Mouse (Mus musculus): ENCODE measurements around the gene Trim14.

Gene Trim14

GRCm38 (mm10) chr4:46527558-46527926 is 8.4 kb downstream of the Trim14 start:
- peak in 1 of 2 experiments; percentile 44 for DNase-seq (ENCODE audit: low spot score in 2 of 2)

DNA sequence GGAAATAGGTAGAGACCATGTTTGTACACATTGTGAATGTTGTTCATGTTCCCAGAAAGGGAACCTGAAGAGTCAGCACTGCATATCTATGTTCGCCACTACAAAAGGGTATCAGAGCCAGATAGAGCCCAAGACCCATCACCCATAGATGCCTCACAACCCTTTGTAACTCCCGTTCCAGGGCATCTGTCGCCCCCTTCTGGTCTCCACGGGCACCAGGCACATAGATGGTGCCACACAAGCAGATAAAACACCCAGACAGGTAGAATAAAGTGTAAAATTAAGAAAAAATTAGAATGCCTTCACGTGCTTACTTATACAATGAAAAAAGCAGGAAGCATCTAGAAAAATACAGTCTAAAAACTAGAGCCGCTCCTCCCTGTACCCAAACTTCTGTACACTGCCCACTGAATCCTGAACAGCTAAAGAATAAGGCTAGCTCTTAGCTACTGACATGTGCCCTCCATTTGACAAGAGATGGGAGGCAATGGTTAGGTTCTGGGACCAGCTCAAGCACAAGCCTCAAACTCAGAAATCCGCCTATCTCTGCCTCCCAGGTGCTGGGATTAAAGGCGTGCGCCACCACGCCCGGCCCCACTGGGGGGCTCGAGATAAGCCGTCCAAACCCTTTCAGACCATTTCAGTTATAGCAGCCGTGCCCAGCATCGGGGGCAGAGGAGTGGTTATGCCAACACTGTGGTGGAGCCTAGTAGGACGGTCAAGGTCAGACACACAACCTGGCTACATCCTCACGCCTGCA is 9.0 kb downstream of the Trim14 start:
- DNase-seq (ENCODE audit: low spot score in 2 of 2), result no peak

- no peak for DNase-seq (ENCODE audit: low spot score in 2 of 2)
Measured at GRCm38 (mm10) chr4:46526226-46526625, 9.7 kb downstream of the Trim14 start.

GRCm38 (mm10) chr4:46523324-46523723 is 12.6 kb downstream of the Trim14 start:
- DNase-seq (ENCODE audit: low spot score in 2 of 2), result peak; percentile 62 to 76

DNA sequence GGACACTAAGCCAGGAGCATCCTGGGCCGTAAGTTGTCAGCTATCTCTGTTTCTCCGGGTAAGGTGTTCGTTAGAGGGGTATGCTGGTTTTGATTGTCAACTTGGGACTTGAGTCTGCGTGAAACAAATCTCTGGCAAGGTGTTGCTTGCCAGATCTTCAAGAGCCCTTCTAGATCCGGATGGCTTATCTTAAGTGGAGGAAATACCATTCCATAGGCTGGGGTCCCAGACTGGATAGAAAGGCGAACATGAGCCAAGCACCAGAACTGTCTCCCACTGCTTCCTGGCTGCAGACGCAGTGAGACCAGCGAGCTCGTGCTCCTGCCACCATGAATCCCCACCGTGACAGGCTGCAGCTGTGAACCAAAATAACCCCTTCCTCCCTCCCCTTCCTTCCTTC is 14.5 kb downstream of the Trim14 start:
- DNase-seq (ENCODE audit: low spot score in 2 of 2), result no peak

DNA sequence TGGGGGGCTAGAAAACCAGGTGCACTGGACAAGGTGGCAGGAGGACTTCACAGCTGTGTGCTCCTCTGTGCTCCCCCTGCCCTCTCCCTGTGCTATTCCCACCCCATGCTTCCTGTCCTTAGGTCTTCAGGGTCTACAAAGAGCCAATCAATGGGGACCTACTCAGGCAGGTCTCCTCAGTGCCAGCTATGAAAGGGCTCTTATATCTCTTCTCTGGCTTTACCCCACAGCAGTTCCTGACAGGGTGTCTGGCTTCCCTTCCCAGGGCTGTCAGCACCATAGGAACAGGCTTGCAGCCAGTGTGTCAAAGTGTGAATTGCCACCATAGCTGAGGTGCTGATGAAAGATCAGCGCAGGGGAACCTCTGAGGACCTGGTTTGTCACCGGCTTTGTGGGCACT is 15.4 kb downstream of the Trim14 start:
- DNase-seq (ENCODE audit: low spot score in 2 of 2), result no peak

GRCm38 (mm10) chr4:46507736-46508460 is 28.0 kb downstream of the Trim14 start:
- DNase-seq (ENCODE audit: low spot score in 2 of 2), result peak; percentile 79 to 86

DNA sequence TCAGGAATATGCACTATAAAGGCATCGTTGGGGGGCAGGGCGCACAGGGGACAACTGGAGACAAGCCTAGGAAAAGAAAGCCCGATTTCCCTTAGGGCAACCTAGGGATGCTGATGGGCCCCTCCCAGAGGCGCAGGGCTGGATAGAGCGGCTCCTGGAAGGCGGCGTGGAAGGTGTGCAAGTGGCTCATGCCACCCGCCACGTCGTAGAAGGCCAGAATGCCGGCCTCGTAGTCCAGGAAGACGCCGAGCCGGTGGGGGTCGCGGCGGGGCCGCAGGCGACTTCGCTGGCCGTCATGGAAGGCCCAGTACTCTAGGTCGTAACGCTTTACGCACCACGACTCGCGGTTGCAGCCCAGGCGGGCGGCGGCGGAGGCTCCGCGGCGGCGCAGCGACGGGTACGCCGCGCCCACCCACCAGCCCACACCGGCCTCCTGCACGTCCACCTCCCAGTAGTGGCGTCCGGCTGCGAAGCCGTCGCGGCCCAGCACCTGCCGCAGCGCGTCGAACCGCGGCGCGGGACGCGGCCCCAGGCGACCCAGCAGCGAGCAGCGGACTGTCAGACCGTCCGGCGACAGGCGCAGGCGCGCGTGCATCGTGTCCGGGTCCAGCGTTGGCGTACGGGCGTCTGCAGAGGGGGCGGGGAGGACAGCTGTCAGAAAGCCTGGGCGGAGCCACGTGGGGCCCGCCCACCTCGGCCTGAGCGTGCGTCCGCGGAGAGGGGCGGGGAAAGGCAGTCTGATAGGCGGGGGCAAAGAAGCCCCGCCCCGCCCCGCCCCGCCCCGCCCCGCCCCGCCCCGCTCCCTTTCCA is 28.9 kb downstream of the Trim14 start:
- DNase-seq (ENCODE audit: low spot score in 2 of 2), result peak; percentile 88 to 94

DNA sequence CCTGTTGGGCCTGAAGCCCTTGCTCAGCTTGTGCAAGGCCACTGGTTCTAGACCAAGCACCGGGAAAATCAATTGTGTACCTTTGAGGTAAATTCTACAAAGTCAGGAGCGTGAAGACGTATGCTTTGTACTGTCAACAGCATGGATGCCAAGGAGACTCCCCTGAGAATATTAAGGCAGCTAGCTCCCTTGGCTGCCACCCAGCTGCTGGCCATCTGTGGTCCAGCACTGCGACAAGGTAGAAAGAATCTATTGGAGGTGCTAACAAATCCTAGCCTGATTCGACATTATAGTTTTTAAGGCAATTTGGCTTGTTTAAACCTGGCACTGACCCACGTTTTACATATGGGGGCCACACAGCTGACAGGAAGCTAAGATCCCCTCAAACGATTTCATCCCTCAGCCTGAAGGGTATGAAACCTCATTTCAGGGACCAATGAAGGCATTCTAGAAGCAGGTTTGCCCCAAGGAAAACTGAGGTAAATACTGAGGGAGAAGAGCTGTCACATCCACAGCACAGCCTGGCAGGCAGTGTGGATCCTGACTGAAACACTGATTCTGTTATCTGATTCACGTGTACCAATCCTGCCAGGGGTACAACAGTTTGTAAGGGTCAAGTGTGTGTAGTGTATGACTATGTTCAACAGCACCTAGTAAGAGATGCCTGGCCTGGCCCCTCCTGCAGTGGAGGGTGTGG is 30.4 kb downstream of the Trim14 start:
- DNase-seq (ENCODE audit: low spot score in 2 of 2), result no peak

DNA sequence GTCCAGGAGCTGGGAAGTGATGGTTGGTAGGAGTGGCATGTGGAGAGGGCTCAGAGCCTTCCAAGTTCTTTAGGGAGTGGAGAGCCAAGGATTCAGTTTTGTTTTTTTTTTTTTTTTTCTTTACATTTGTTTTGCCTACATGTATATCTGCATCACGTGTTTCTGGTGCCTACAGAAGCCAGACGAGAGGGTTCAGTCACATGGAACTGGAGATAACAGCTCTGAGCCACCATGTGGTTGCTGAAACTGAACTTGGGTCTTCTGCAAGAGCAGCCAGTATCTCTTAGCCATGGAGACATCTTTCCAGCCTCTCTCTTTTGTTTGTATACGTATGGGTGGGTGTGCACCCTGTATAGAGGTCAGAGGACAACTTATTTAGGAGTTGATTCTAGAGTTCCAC is 32.1 kb downstream of the Trim14 start:
- no peak for DNase-seq (ENCODE audit: low spot score in 2 of 2)

GRCm38 (mm10) chr4:46502606-46503502 is 33.1 kb downstream of the Trim14 start:
- DNase-seq (ENCODE audit: low spot score in 2 of 2), result no peak

- no peak for DNase-seq (ENCODE audit: low spot score in 2 of 2)
Measured at GRCm38 (mm10) chr4:46498976-46499375, 37.0 kb downstream of the Trim14 start.

GRCm38 (mm10) chr4:46498511-46498910 is 37.4 kb downstream of the Trim14 start:
- DNase-seq (ENCODE audit: low spot score in 2 of 2), result no peak

DNA sequence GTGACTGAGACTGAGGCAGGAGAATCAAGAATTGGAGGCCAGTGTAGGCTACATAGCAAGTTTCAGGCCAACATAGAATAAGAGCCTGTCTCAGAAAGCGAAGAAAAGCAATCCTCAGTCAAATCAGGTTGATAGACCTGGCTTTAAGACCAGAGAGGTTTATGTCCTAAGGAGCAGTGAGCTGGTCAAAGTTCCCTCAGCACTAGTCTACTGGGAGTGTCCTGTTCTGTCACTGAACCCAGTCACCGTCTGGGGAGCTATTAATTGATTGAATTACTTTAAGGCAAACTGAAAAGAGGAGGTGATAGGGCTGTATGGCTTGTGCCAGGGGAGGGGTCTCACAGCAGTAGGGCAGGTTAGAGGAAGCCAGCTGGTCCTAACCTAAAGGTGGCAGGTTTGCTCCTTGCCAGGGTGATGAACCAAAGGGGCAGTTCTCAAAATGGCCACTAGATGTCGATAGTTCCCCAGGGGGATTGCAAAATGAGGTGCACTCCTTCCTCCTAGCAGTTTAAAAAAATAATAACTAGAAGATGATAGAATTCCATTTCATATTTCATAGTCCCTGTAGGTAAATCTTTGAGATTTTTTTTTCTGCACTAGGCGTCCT is 38.6 kb downstream of the Trim14 start:
- DNase-seq (ENCODE audit: low spot score in 2 of 2), result peak; percentile 40 to 70

GRCm38 (mm10) chr4:46495543-46495942 is 40.4 kb downstream of the Trim14 start:
- no peak for DNase-seq (ENCODE audit: low spot score in 2 of 2)

DNA sequence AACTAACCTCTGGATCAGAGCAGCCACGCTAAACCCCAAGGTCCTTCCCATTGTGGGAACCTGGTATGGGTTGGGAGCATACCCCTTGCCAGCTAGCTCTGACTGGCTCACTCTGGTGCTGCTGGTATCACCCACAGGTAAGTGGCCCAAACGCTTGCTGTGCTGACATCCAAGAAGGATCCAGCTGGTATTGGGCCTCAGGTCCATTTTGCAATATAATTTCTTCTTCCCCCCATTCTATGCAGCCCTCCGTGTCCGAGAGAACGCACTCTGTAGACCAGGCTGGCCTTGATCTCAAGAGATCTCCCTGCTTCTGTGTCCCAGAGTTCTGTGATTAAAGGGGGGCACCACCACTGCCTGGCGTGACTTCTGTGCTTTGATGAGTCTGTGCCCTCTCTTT is 42.9 kb downstream of the Trim14 start:
- no peak for DNase-seq (ENCODE audit: low spot score in 2 of 2)

- peak; percentile 87 to 92 for DNase-seq (ENCODE audit: low spot score in 2 of 2)
Measured at GRCm38 (mm10) chr4:46489028-46489925, 46.7 kb downstream of the Trim14 start, which contains the start of gene Nans. Gene Nans, plus strand, starts transcription at chr4:46489248.

DNA sequence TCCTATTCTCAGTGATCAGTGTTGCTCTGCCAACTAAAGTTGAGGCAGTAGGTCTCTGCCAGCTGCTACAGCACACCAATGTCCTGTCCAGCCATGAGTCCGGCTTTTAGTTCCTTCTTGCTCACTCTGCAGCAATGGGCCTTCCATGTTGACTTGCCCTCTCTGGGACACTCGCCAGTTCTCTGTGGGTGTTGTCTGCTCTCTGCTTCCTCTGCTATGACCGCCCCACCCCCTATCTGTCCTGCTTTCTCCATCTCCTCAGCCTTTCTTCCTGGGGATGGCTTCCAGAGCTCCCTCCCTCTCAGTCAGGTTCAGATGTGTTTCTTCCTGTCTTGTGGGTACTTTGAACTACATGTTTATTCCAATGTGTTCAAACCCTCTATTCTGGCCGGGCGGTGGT is 48.6 kb downstream of the Trim14 start:
- DNase-seq (ENCODE audit: low spot score in 2 of 2), result peak in 1 of 2 experiments; percentile 46

Data from urinary bladder, adult 18-20 months (tissue).